Mouse (Mus musculus) embryonic fibroblast, embryonic 13.5 days (primary cell): ENCODE data around the gene Rab5if.

Experiments
- CTCF ChIP-seq: IDR thresholded peaks from 2 replicates; pipeline ENCODE4 v1.5.1; 2011; ENCODE audit warnings: mild to moderate bottlenecking, control low read depth, low read length, moderate library complexity, borderline replicate concordance; ENCODE audit not compliant: insufficient read depth
- POLR2A ChIP-seq: IDR thresholded peaks from 2 replicates; pipeline ENCODE4 v1.6.1; 2011; ENCODE audit warnings: low read depth, mild to moderate bottlenecking, control low read depth, low read length, moderate library complexity

- TF ChIP-seq CTCF (no peak), POLR2A (no peak)
Measured at GRCm38 (mm10) chr2:156857835-156858234, 5.1 kb upstream of the Rab5if start, which contains the start of gene 4930518I15Rik.
